ENCODE assay signal across 9 mouse cellular contexts in genomic region chr19:5878916-5879315, GRCm38 (mm10). TPM values are rescaled to one million over a fixed set of nuclear protein-coding genes. Genes with fewer than 3 reads are reported as not detected.
DNase-seq lines count a peak whose midpoint lies in the region; ATAC-seq and TF ChIP-seq lines count a peak whose summit lies in the region.
"Had no signal": no experiment of that assay in that cellular context is flagged by ENCODE, and none has a peak within 500 bp of the region (broad histone marks: within the 10 kb centered on the region; RNA-seq: fewer than 3 reads in every experiment).

No protein-coding gene starts in this region.

- H3K36me3 ChIP-seq in stomach, postnatal 0 days (ENCODE audit: control insufficient read depth, insufficient read depth, low read length): no peaks in the 10 kb centered on the region
- H3K36me3 ChIP-seq: midbrain, embryonic 12.5 days had no signal

- no peak overlapping the region; the same call in 1 of the 2 replicates for H3K9ac ChIP-seq in stomach, postnatal 0 days (ENCODE audit: low read length)
- H3K9ac ChIP-seq: midbrain, embryonic 12.5 days had no signal

- TF ChIP-seq EP300 in stomach, postnatal 0 days (optimal IDR thresholded peaks at IDR 0.05): no peak

- H3K4me3 ChIP-seq in stomach, postnatal 0 days (ENCODE audit: low read depth, low read length): no peak overlapping the region
- H3K4me3 ChIP-seq: midbrain, embryonic 12.5 days had no signal

- no peaks in the 10 kb centered on the region for H3K9me3 ChIP-seq in stomach, postnatal 0 days (ENCODE audit: control insufficient read depth, low read length)
- H3K9me3 ChIP-seq: midbrain, embryonic 12.5 days had no signal

- 75% methylated on average over 3 of the region's 3 CpGs for WGBS in stomach, postnatal 0 days

- no peaks in the 10 kb centered on the region for H3K27me3 ChIP-seq in stomach, postnatal 0 days (ENCODE audit: control insufficient read depth, insufficient read depth, low read length)
- H3K27me3 ChIP-seq: midbrain, embryonic 12.5 days had no signal

- peak; percentile 62 for DNase-seq in adrenal gland, adult 2 months
- DNase-seq in adrenal gland, postnatal 25 days: no peak
- DNase-seq in kidney, adult 18-20 months: peak; percentile 47
- no peak for DNase-seq in kidney, adult 8-10 months
- DNase-seq in ovary, adult 18-20 months (ENCODE audit: low spot score): peak; percentile 66
- no peak for DNase-seq in ovary, postnatal 14 days (ENCODE audit: low spot score)
- DNase-seq in stomach, postnatal 0 days (ENCODE audit: low spot score): no peak
- no peak for DNase-seq in layer of hippocampus, adult 9-10 months (ENCODE audit: low spot score)

- no peak for ATAC-seq in stomach, postnatal 0 days (ENCODE audit: low FRiP score, low TSS enrichment)

- peak overlapping the region; percentile 28 for H3K4me2 ChIP-seq in stomach, postnatal 0 days (replicated peaks; ENCODE audit: low read depth)
- H3K4me2 ChIP-seq: midbrain, embryonic 12.5 days had no signal

- no peaks in the 10 kb centered on the region; the same call in 1 of the 2 replicates for H3K4me1 ChIP-seq in stomach, postnatal 0 days (replicated peaks; ENCODE audit: control insufficient read depth, insufficient read depth)

- no peak for TF ChIP-seq CTCF in stomach, postnatal 0 days (IDR thresholded peaks at IDR 0.05; ENCODE audit: low read depth)

- no peak overlapping the region for H3K27ac ChIP-seq in stomach, postnatal 0 days (replicated peaks)
- H3K27ac ChIP-seq: midbrain, embryonic 12.5 days had no signal

RNA-seq across cellular contexts. Expression of gene Slc25a45, which starts 1.3 kb away (rescaled TPM):
- 10 to 100 TPM; 15.5 to 36.2 TPM for total RNA-seq in adrenal gland, adult 2 months (2021)
- polyA plus RNA-seq in adrenal gland, adult 2 months (2012; rRNA removed): 42.4 and 44.6 TPM in 2 replicates
- total RNA-seq in adrenal gland, postnatal 25 days (2021): 39.1 and 39.7 TPM in 2 replicates
- 2.9 and 3.2 TPM in 2 replicates for polyA plus RNA-seq in stomach, postnatal 0 days (2015; fragmentation: Nextera tagmentation; extraction: Ambion mirVana)

RNA-seq across cellular contexts. Expression of gene Frmd8, which starts 3.8 kb away (rescaled TPM):
- total RNA-seq in adrenal gland, adult 2 months (2021): 10 to 100 TPM; 41.2 to 51.4 TPM
- polyA plus RNA-seq in adrenal gland, adult 2 months (2012; rRNA removed): 27.8 and 36.4 TPM in 2 replicates
- total RNA-seq in adrenal gland, postnatal 25 days (2021): 40.4 and 63.3 TPM in 2 replicates
- 13.8 and 18.8 TPM in 2 replicates for polyA plus RNA-seq in stomach, postnatal 0 days (2015; fragmentation: Nextera tagmentation; extraction: Ambion mirVana)

RNA-seq across cellular contexts. Expression of gene Tigd3, which starts 15.0 kb away (rescaled TPM):
- 1 to 10 TPM; 1.0 to 1.1 TPM for total RNA-seq in adrenal gland, adult 2 months (2021)
- polyA plus RNA-seq in adrenal gland, adult 2 months (2012; rRNA removed): 0.48 and 0.53 TPM in 2 replicates
- 1.3 and 2.0 TPM in 2 replicates for total RNA-seq in adrenal gland, postnatal 25 days (2021)
- polyA plus RNA-seq in stomach, postnatal 0 days (2015; fragmentation: Nextera tagmentation; extraction: Ambion mirVana): 0.77 and 1.0 TPM in 2 replicates

RNA-seq across cellular contexts. Expression of gene Dpf2, which starts 33.9 kb away (rescaled TPM):
- total RNA-seq in adrenal gland, adult 2 months (2021): 100 to 1,000 TPM in 1 of 2 experiments, 10 to 100 TPM in 1; 90.6 to 125 TPM
- 51.7 and 56.3 TPM in 2 replicates for polyA plus RNA-seq in adrenal gland, adult 2 months (2012; rRNA removed)
- 88.9 and 103 TPM in 2 replicates for total RNA-seq in adrenal gland, postnatal 25 days (2021)
- 47.0 and 54.9 TPM in 2 replicates for polyA plus RNA-seq in stomach, postnatal 0 days (2015; fragmentation: Nextera tagmentation; extraction: Ambion mirVana)

RNA-seq across cellular contexts. Expression of gene Cdc42ep2, which starts 45.7 kb away (rescaled TPM):
- total RNA-seq in adrenal gland, adult 2 months (2021): 1 to 10 TPM; 5.5 to 8.0 TPM
- 5.6 and 5.9 TPM in 2 replicates for polyA plus RNA-seq in adrenal gland, adult 2 months (2012; rRNA removed)
- total RNA-seq in adrenal gland, postnatal 25 days (2021): 6.2 and 8.5 TPM in 2 replicates
- 7.9 and 8.1 TPM in 2 replicates for polyA plus RNA-seq in stomach, postnatal 0 days (2015; fragmentation: Nextera tagmentation; extraction: Ambion mirVana)

Comparison
In these comparisons a context has a peak if more than half of its experiments do, and no peak if none do; other contexts are left out.
1. DNase-seq: peak in adrenal gland, adult 2 months (single experiment), kidney, adult 18-20 months (single experiment) and ovary, adult 18-20 months (single experiment); none in adrenal gland, postnatal 25 days (single experiment), kidney, adult 8-10 months (0 of 2), ovary, postnatal 14 days (single experiment), stomach, postnatal 0 days (single experiment) and layer of hippocampus, adult 9-10 months (single experiment).